Mouse (Mus musculus) CH12.LX (cell line): ENCODE measurements around the gene C1qtnf5. TPM values are rescaled to one million over a fixed set of nuclear protein-coding genes. Genes with fewer than 3 reads are reported as not detected.

ENCODE experiments used
- DNase-seq: peaks from one replicate; pipeline ENCODE4 v3.0.0-alpha.2; 2013; ENCODE audit errors: extremely low read depth
- H3K27ac ChIP-seq: 2 replicates; pipeline ENCODE4 v1.5.1; 2012; ENCODE audit warnings: low read depth, mild to moderate bottlenecking, control low read depth, moderate library complexity; ENCODE audit not compliant: insufficient read depth
- H3K27me3 ChIP-seq: replicated peaks from 2 replicates; pipeline ENCODE3; 2012; ENCODE audit warnings: inconsistent platforms
- H3K36me3 ChIP-seq, 2 experiments: replicated peaks in 1 of 2; 2 replicates each; pipeline versions ENCODE3 to v1.6.1; 2012; ENCODE audit warnings: inconsistent platforms in 1 of 2, low read length in 1 of 2, mild to moderate bottlenecking in 1 of 2, mixed read lengths in 1 of 2, moderate library complexity in 1 of 2; ENCODE audit not compliant: control insufficient read depth in 1 of 2, insufficient read depth in 1 of 2
- H3K4me1 ChIP-seq, 2 experiments: 2 replicates each; pipeline ENCODE4 v1.6.1; 2012; ENCODE audit warnings: inconsistent platforms in 1 of 2, moderate library complexity in 1 of 2; ENCODE audit not compliant: insufficient read depth in 2 of 2, control insufficient read depth in 1 of 2
- H3K4me2 ChIP-seq: 2 replicates; pipeline ENCODE4 v1.6.1; 2012; ENCODE audit warnings: low read depth, mild to moderate bottlenecking, control low read depth; ENCODE audit not compliant: poor library complexity, insufficient read depth, severe bottlenecking
- H3K4me3 ChIP-seq, 3 experiments: fragments of 150-350 bp in 1 of 3; sonication (generic) in 1 of 3; replicated peaks in 1 of 3; 2 replicates each; pipeline versions ENCODE3 to v1.5.1; 2011 to 2012; ENCODE audit warnings: low read depth in 2 of 3, low read length in 2 of 3, mild to moderate bottlenecking in 2 of 3, moderate library complexity in 2 of 3, control low read depth in 1 of 3, improper control_type of control experiment in 1 of 3, inconsistent platforms in 1 of 3, mixed read lengths in 1 of 3; ENCODE audit not compliant: poor library complexity in 1 of 3
- H3K79me2 ChIP-seq: replicated peaks from 2 replicates; pipeline ENCODE4 v1.6.1; 2012; ENCODE audit warnings: mild to moderate bottlenecking, moderate library complexity; ENCODE audit not compliant: control insufficient read depth, poor library complexity, insufficient read depth, severe bottlenecking; ENCODE audit errors: extremely low read depth
- H3K9ac ChIP-seq: 2 replicates; pipeline ENCODE4 v1.6.1; 2012; ENCODE audit warnings: low read depth, mild to moderate bottlenecking, control low read depth, moderate library complexity; ENCODE audit not compliant: insufficient read depth
- H3K9me3 ChIP-seq: replicated peaks from 2 replicates; pipeline ENCODE3; 2012; ENCODE audit warnings: low read length, inconsistent platforms, mixed read lengths
- CTCF ChIP-seq, 2 experiments: IDR thresholded peaks in 1 of 2; conservative IDR thresholded peaks in 1 of 2; 2 replicates each; pipeline ENCODE4 v1.5.1; 2011 to 2012; ENCODE audit warnings: low read depth in 2 of 2, low read length in 2 of 2, improper control_type of control experiment in 1 of 2, inconsistent platforms in 1 of 2, mild to moderate bottlenecking in 1 of 2, moderate library complexity in 1 of 2
- ELF1 ChIP-seq: IDR thresholded peaks from 2 replicates; pipeline ENCODE4 v1.6.1; 2014; ENCODE audit warnings: low read depth, mild to moderate bottlenecking, inconsistent platforms, low read length, improper control_type of control experiment
- EP300 ChIP-seq: IDR thresholded peaks from 2 replicates; pipeline ENCODE4 v1.6.1; 2011; ENCODE audit warnings: low read length, improper control_type of control experiment
- GABPA ChIP-seq: IDR thresholded peaks from 2 replicates; pipeline ENCODE4 v1.6.1; 2012; ENCODE audit warnings: low read depth, low read length, improper control_type of control experiment, inconsistent platforms; ENCODE audit not compliant: insufficient replicate concordance
- HCFC1 ChIP-seq: IDR thresholded peaks from 2 replicates; pipeline ENCODE4 v1.6.1; 2012; ENCODE audit warnings: low read depth, mild to moderate bottlenecking, inconsistent platforms, low read length, improper control_type of control experiment
- JUND ChIP-seq: conservative IDR thresholded peaks from 2 replicates; pipeline ENCODE4 v1.6.1; 2011; ENCODE audit warnings: low read depth, low read length, improper control_type of control experiment
- MAFK ChIP-seq: IDR thresholded peaks from 2 replicates; pipeline ENCODE4 v1.6.1; 2011; ENCODE audit warnings: low read length, improper control_type of control experiment; ENCODE audit not compliant: insufficient replicate concordance
- MAX ChIP-seq: IDR thresholded peaks from 2 replicates; pipeline ENCODE4 v1.6.1; 2011; ENCODE audit warnings: low read length, improper control_type of control experiment
- MAZ ChIP-seq: IDR thresholded peaks from 2 replicates; pipeline ENCODE4 v1.6.1; 2012; ENCODE audit warnings: low read depth, mild to moderate bottlenecking, inconsistent platforms, low read length, improper control_type of control experiment, moderate library complexity
- MEF2A ChIP-seq: IDR thresholded peaks from 2 replicates; pipeline ENCODE4 v1.6.1; 2014; ENCODE audit warnings: low read depth, mild to moderate bottlenecking, inconsistent platforms, low read length, improper control_type of control experiment, borderline replicate concordance
- MXI1 ChIP-seq: IDR thresholded peaks from 2 replicates; pipeline ENCODE4 v1.6.1; 2011; ENCODE audit warnings: mild to moderate bottlenecking, low read depth, low read length, improper control_type of control experiment
- NELFE ChIP-seq: IDR thresholded peaks from 2 replicates; pipeline ENCODE4 v1.6.1; 2011; ENCODE audit warnings: low read depth, low read length, improper control_type of control experiment
- RAD21 ChIP-seq: IDR thresholded peaks from 2 replicates; pipeline ENCODE4 v1.6.1; 2011; ENCODE audit warnings: low read depth, mild to moderate bottlenecking, low read length, improper control_type of control experiment, moderate library complexity
- RCOR1 ChIP-seq: conservative IDR thresholded peaks from 2 replicates; pipeline ENCODE4 v1.6.1; 2012; ENCODE audit warnings: low read depth, mild to moderate bottlenecking, inconsistent platforms, low read length, improper control_type of control experiment
- SMC3 ChIP-seq: IDR thresholded peaks from 2 replicates; pipeline ENCODE4 v1.6.1; 2011; ENCODE audit warnings: low read depth, low read length, improper control_type of control experiment
- TBP ChIP-seq: conservative IDR thresholded peaks from 2 replicates; pipeline ENCODE4 v1.6.1; 2011; ENCODE audit warnings: low read depth, low read length, improper control_type of control experiment
- TCF12 ChIP-seq: IDR thresholded peaks from 2 replicates; pipeline ENCODE4 v1.6.1; 2014; ENCODE audit warnings: low read depth, mild to moderate bottlenecking, inconsistent platforms, low read length, improper control_type of control experiment
- UBTF ChIP-seq: IDR thresholded peaks from 2 replicates; pipeline ENCODE4 v1.6.1; 2012; ENCODE audit warnings: low read depth, mild to moderate bottlenecking, inconsistent platforms, low read length, improper control_type of control experiment, moderate library complexity
- USF2 ChIP-seq: conservative IDR thresholded peaks from 2 replicates; pipeline ENCODE4 v1.6.1; 2011; ENCODE audit warnings: low read depth, low read length, improper control_type of control experiment
- ZKSCAN1 ChIP-seq: IDR thresholded peaks from 2 replicates; pipeline ENCODE4 v1.6.1; 2012; ENCODE audit warnings: low read depth, inconsistent platforms, low read length, improper control_type of control experiment, borderline replicate concordance
- dilution Hi-C: fragments of 300-500 bp; cut with MboI; formaldehyde crosslinking; loops from 2 replicates; pipeline ENCODE4 v1.14.3; 2020; ENCODE audit warnings: low sequenced_read_pairs; ENCODE audit not compliant: extremely low pct_unique_long_range_greater_than_20kb, extremely low pct_ligation_motif_present
- in situ Hi-C: fragments of 300-500 bp; cut with MboI; formaldehyde crosslinking; loops from 3 replicates; pipeline ENCODE4 v1.14.3; 2019; ENCODE audit warnings: low sequenced_read_pairs, low pct_ligation_motif_present, low pct_unique_long_range_greater_than_20kb, mixed read lengths
- polyA plus RNA-seq: library from polyadenylated mRNA; unstranded; fragments of >175 nt; gene quantifications from 2 replicates; pipeline ENCODE4 v1.2.1, GENCODE M21; 2012; ENCODE audit warnings: low read depth; ENCODE audit not compliant: insufficient read length
- total RNA-seq, 2 experiments: library from RNA; depleted of rRNA; stranded (reverse); fragments of 300-350 nt in 1 of 2; fragments of >200 nt in 1 of 2; gene quantifications; 2 replicates each; pipeline ENCODE4 v1.2.3; 2012 to 2014

Gene C1qtnf5
- total and polyA plus RNA-seq, 3 experiments: not detected

DNA sequence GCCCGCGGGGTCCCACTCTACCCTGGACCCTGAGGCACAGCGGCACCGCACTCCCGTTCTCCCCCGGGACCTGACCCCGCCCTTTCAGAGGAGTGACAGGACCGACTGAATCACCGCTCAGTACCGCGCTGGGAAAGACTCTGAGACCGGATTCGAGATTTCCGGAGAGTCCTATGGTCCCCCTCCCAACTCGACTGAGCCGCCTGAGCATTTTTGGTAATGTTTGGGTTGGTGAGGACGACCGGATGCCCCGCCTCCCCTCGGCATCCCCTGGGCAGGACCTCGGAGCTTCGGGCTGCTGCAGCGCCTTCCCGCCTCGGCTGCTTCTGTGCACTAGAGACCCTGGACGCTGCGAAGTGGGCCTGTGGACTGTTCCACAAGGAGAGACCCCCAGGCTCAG, 23.0 kb downstream of the C1qtnf5 start:
- dilution Hi-C loops: no loop called here
- Histone ChIP-seq H3K4me3 (peak overlapping the region; percentile 34 to 43 (median 41)), H3K9me3 (no peaks in the 10 kb centered on the region), H3K9ac (peak overlapping the region; percentile 22), H3K4me1 (peaks cover 4 to 43% of the 10 kb centered on the region in 2 experiments), H3K36me3 (no peaks in the 10 kb centered on the region), H3K27ac (no peak overlapping the region), H3K4me2 (peak overlapping the region; percentile 48), H3K79me2 (no peaks in the 10 kb centered on the region), H3K27me3 (peaks cover 59% of the 10 kb centered on the region)
- peak; percentile 53 for DNase-seq
- TF ChIP-seq USF2: no peak
- no peak for TF ChIP-seq SMC3
- no peak for TF ChIP-seq MAFK
- TF ChIP-seq MAZ: peak; percentile 75; the same call in 1 of the 2 replicates
- no peak for TF ChIP-seq JUND
- TF ChIP-seq MXI1: no peak
- TF ChIP-seq TCF12: 0 out of 2 replicates have a peak, but pooled peaks have one; percentile 29
- TF ChIP-seq ELF1: no peak
- peak; percentile 42; the same call in 1 of the 2 replicates for TF ChIP-seq MAX
- TF ChIP-seq UBTF: peak; percentile 53; the same call in 1 of the 2 replicates
- TF ChIP-seq MEF2A: 0 out of 2 replicates have a peak, but pooled peaks have one; percentile 31
- in situ Hi-C loops: no loop called here

GRCm38 (mm10) chr9:44130581-44131275, 23.7 kb downstream of the C1qtnf5 start:
- in situ Hi-C loops: no loop called here
- Histone ChIP-seq H3K79me2 (no peaks in the 10 kb centered on the region), H3K36me3 (no peaks in the 10 kb centered on the region), H3K9ac (no peak overlapping the region), H3K4me1 (peaks cover 11 to 46% of the 10 kb centered on the region in 2 experiments), H3K4me2 (peak overlapping the region; percentile 48), H3K27ac (no peak overlapping the region), H3K4me3 (peak overlapping the region in 2 of 3 experiments; percentile 41 to 43)
- no peak for DNase-seq
- no peak for TF ChIP-seq MAX
- no peak for TF ChIP-seq JUND
- TF ChIP-seq, all 38 proteins: peak for 0
- Histone ChIP-seq H3K27me3 (peaks cover 66% of the 10 kb centered on the region), H3K9me3 (no peaks in the 10 kb centered on the region)
- dilution Hi-C loops: no loop called here

GRCm38 (mm10) chr9:44131276-44131590, 24.2 kb downstream of the C1qtnf5 start:
- DNase-seq: no peak
- dilution Hi-C loops: no loop called here
- no peak for TF ChIP-seq MEF2A
- no peak for TF ChIP-seq GABPA
- TF ChIP-seq CTCF (conservative IDR thresholded peaks at IDR 0.05 in 1 of 2, IDR thresholded peaks at IDR 0.05 in 1 of 2; ENCODE audit: low read depth in 2 of 2, low read length in 2 of 2): no peak
- TF ChIP-seq TBP: no peak
- TF ChIP-seq RCOR1: no peak
- TF ChIP-seq TCF12: no peak
- TF ChIP-seq HCFC1: no peak
- TF ChIP-seq ZKSCAN1: no peak
- TF ChIP-seq RAD21: no peak
- no peak for TF ChIP-seq NELFE
- TF ChIP-seq EP300: no peak
- TF ChIP-seq, all 38 proteins: peak for 0
- Histone ChIP-seq H3K4me1 (peaks cover 11 to 42% of the 10 kb centered on the region in 2 experiments), H3K4me3 (no peak overlapping the region), H3K27me3 (peaks cover 69% of the 10 kb centered on the region), H3K27ac (no peak overlapping the region), H3K36me3 (no peaks in the 10 kb centered on the region), H3K79me2 (no peaks in the 10 kb centered on the region), H3K9ac (no peak overlapping the region), H3K4me2 (no peak overlapping the region), H3K9me3 (no peaks in the 10 kb centered on the region)
- in situ Hi-C loops: no loop called here
